Mouse (Mus musculus): ENCODE data around the gene Prcd. TPM values are rescaled to one million over a fixed set of nuclear protein-coding genes. Genes with fewer than 3 reads are reported as not detected.
A peak's percentile ranks its signal among the peaks of the same experiment; 100 is the strongest.

Prcd gene
- total RNA-seq, 2 experiments from 2014 or later = 5.6 to 5.7 TPM

DNA sequence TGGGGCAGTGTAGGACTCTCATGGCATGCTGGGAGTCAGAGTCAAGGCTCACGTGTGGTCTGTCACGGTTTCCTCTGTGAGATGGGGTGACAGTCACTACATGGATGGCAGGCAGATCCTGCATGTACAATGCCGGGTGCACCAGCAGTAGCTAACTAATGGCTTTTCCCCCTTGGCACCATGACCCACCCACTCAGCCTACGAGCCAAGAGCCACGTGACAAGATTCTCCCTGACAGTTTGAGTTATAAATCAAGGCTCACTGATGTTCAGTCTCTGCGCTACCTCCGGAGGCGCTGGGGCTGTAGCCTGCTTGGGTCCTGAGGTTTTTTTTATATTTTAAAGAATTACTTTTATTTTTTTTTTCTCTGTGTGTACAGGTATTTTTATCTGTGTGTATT lies 33.8 kb upstream of the Prcd start:
- no peak for TF ChIP-seq CTCF (conservative IDR thresholded peaks at IDR 0.05)
- no peak overlapping the region for H3K4me3 ChIP-seq
- no peak for DNase-seq (ENCODE audit: low spot score in 2 of 2)
- no peak overlapping the region for H3K27ac ChIP-seq

DNA sequence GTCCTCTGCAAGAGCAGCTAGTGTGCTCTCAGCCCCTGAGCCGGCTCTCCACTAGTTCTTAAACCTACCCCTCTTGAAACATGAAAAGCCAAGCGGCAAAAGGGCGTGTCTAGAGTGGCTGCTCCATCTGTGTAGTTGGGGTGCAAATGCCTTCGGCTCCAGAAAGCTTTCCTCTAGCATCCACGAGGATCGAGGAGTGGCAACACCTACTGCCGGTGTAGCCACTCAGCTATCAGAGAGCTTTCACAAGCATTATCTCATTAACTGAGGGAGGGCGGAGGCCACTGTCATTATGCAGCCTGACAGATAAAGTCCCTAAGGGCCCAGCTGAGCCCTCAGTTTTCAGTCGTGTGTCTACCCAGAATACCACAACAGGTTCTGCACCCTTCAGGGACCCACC lies 33.3 kb upstream of the Prcd start:
- Histone ChIP-seq H3K27ac (no peak overlapping the region), H3K4me3 (no peak overlapping the region)
- DNase-seq (ENCODE audit: low spot score in 2 of 2) = no peak
- no peak for TF ChIP-seq CTCF (conservative IDR thresholded peaks at IDR 0.05)

DNA sequence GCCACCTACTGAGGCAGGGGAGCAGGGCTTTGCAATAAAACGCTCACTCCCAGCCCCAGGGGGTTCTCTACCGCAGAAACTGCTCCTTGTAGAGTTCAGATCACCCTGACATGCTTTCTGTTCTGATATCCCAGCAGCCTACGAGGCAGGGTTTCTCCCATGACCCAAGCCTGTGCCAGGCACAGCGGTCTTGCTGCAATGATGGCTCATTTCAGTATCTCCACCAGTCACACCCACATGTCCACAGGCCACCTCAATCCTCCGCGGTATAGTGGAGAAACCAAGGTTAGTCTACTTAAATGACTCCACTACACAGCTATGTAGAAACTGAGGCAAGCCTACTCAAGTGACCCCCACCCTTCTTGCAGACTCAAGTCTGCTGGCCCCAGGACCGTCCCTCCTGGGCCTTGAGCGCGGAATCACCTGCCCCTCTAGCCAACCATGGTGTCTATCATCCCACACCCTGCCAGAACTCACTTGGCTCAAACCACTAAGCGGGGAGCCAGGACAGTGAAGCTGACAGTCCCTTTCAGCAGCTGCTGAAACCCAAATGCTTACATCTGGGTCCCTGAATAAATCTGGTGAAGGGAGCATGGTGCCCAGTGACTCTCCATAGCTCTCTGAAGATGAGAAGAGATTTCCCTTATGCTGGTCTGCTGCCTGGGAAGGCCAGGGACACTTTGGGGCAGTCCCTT lies 32.6 kb upstream of the Prcd start:
- no peak overlapping the region for H3K27ac ChIP-seq
- H3K4me3 ChIP-seq = no peak overlapping the region
- DNase-seq (ENCODE audit: low spot score in 2 of 2) = no peak
- TF ChIP-seq CTCF (conservative IDR thresholded peaks at IDR 0.05) = no peak

DNA sequence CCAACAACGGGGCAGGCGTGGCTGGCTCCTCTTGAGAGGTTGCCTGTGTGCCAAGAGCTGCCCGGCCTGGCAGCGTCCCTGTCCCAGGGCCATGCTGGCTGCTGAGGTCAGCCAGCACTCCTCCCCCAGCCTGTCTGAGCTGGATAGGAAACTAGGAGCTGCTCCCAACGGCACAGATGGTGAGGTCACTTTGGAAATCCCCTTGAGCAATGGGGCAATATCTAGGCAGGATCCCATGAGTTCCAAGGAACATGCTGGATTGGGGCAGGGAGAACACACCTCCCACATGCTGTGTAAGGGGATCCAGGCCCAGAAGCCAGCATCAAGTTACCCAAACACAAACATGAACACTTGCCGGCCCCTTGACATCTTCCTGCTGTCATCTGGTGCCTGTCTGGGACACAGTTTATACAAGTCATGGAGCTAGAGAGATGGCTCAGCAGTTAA lies 32.1 kb upstream of the Prcd start:
- TF ChIP-seq CTCF (conservative IDR thresholded peaks at IDR 0.05) = no peak
- H3K27ac ChIP-seq = no peak overlapping the region
- H3K4me3 ChIP-seq = no peak overlapping the region
- peak in 1 of 2 experiments; percentile 40 for DNase-seq (ENCODE audit: low spot score in 2 of 2)

DNA sequence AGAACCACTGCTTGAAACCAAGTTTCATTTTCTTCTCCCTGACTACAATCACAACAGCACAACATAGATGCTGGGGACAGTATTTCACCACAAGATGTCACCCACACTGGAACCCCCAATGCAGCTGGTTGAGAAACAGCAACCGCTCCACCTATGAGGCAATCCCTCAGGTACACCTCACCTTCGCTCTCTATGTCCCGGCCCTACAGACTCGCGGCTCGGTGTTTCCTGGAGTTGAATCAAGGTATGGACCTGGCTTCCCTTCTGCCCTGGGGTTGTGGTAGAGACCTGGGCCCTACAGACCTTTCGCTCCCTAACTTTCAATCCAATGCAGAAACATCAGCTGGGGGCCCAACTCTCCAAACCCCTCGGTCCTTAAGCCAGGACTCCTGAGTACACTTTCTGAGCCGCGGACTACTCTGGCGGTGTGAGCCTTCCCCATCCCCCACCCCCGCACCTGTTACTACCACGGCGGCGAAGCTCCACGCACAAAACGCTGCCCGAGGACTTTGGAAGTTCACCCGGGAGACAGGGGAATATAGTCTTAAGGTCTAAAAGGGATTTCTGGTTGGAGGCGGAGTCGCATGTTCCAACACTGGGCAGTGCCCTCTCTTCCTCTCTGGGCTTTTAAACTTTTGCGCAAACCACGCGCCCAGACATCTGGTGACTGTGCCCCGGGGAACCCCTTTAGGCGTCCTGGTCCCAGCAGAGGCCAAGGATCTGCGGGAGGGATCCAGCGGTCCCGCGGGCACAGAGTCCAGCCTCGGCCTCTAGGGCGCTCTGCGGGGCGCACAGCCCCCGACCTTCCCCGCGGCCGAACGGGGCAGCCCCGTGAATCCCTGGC lies 29.8 kb upstream of the Prcd start:
- peak overlapping the region; percentile 51 for H3K4me3 ChIP-seq
- no peak; the same call in 1 of the 2 replicates for TF ChIP-seq CTCF (conservative IDR thresholded peaks at IDR 0.05)
- peak overlapping the region; percentile 59; the same call in 1 of the 2 replicates for H3K27ac ChIP-seq
- DNase-seq (ENCODE audit: low spot score in 2 of 2) = no peak

DNA sequence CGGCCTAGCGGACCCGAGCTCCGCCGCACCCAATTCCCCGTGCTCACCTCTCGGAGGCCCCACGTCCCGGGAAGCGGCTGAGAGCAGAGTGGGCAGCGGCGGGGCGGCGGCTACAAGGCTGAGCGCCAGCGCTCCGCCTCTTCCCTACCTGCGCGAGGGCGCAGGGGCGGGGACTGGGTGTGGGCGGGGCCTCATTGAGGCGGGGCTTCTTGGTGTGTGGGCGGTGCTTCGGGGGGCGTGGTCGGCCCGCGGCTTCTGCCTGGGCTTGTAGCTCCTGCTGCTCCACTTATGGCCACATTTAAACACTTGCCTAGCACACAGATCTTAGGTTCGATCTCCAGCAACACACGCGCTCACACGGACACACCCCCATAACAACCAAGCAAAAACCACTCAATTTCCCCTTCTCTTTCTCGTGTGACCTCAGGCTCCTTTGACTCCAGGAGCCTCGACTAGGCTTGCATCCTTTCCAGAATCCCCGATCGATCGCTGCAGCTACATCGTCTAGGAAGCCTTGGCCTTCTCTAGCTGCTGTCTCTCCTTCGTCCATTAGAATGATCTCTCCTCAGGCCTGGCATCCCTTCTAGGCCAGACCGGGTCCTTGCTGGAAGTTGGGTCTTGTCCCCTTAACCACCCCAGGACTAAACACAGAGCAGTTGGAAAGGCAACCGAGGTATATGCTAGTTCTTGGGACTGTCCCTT lies 29.1 kb upstream of the Prcd start:
- no peak for DNase-seq (ENCODE audit: low spot score in 2 of 2)
- Histone ChIP-seq H3K27ac (peak overlapping the region; percentile 59; the same call in 1 of the 2 replicates), H3K4me3 (peak overlapping the region; percentile 51)
- TF ChIP-seq CTCF (conservative IDR thresholded peaks at IDR 0.05) = no peak; the same call in 1 of the 2 replicates

DNA sequence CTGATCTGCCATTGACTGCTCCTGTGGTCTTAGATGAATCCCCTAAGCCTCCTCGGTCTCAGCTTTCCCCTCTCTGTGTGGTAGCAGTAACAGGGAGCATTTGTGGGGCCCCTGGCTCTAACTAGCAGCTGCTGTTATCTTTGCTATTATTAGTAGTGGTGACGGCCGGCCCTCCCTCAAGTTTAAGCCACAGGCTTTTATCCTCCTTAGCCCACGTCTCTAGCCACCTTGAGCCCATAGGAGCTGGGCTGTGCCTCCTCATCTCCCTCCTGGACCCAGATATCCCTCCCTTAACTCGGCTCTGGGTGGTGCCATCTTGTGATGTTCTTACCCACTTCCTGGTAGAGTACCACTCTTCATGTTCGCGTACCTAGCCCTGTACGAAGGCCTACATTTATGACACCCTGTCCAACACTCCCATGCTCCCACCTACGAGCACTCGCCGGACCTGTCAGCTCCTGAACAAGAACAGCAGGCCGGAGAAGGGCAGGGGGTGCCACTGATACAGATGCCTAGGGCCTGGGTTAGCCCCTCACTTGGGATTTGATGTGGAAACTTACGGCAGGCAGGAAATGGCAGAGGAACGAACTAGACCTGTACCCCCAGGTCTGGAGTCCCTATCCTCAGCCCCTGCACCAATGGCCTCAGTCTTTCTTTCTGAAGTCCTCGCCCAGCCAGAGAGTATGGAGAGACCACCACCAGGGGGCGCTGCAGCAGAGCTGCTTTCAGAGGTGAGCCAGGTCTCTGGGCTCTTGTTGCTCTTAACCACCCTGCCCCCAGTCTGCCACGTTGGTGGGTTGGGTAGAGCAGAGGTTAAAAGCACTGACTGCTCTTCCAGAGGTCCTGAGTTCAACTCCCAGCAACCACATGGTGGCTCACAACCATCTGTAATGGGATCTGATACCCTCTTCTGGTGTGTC lies 28.0 kb upstream of the Prcd start:
- no peak for DNase-seq (ENCODE audit: low spot score in 2 of 2)
- no peak overlapping the region for H3K27ac ChIP-seq
- TF ChIP-seq CTCF (conservative IDR thresholded peaks at IDR 0.05) = peak; percentile 83
- H3K4me3 ChIP-seq = no peak overlapping the region

DNA sequence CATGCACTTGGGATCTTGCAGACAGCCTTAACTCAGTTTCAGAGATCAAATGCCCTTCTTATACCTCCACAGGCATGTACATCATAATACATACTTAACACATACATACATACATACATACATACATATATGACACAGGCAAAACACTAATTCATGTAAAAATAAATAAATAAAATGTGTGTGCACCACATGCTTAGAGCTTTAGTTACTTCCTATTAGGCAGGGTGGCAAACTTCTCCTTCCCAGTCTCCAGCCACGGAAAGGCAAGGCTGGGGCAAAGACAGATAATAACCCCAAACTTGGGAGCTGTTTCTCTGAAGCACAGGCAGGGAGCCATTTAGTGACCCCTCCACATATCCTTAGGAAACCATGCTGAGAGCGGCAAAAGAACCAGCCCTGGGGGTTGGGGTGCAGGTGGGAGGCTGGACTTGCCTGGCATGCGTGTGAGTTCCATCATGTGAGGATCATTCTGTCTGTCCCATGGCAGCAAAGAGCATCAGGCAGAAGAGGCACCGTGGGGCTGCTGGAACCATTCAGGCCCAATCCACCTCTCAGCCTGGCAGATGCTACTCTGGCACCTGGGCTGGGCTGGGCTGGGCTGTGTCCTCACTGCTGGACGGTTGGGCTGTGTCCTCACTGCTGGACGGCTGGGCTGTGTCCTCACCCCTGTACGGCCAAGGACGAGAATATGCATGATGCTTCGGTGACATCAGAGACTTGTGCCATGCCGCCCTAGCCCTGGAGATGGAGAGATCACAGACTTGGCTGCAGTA lies 26.8 kb upstream of the Prcd start, which contains the start of gene Rhbdf2:
Gene Rhbdf2 (minus strand): TSS at position 721 of the 773 bp plus-strand sequence.
- H3K27ac ChIP-seq = no peak within 1 kb of the TSS
- H3K4me3 ChIP-seq = no peak within 1 kb of the TSS
- TF ChIP-seq CTCF (conservative IDR thresholded peaks at IDR 0.05) = no peak
- no peak for DNase-seq (ENCODE audit: low spot score in 2 of 2)

DNA sequence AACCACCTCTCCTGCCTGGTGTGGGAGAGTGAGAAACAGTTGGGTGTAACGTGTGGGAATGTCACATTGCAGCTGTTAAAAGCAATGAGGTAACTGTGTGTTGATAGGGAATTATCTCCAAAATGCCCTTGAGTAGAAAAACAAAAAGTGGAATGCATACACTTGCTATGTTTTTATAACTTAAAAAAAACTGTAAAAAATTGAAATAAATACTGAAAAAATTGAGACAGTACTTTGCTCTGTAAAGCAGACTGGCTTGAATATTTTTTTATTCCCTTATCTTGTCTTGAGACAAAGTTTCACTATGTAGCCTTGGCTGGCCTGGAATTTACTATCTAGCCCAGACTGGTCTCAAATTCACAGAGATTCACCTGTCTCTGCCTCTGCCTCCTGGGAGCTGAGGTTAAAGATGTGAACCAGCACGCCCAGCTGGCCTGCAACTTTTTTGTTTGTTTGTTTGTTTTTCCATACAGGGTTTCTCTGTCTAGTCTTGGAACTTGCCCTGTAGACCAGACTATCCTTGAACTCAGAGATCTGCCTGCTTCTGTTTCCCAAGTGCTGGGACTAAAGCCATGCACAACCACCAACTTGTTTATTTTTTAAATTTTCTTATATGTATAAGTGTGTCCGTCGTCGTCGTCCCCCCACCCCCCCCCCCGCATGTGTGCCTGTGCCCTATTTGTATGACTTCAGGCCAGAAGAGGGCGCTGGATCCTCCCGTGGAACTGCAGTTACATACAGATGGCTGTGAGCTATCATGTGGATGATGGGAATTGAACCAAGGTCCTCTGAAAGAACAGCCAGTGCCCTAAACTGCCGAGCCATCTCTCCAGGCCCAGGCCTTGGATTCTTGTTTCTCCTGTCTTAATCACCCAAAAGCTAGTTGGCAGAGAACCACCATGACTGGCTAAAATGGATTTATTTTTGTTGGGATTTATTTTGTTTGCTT lies 26.0 kb upstream of the Prcd start:
- no peak for DNase-seq (ENCODE audit: low spot score in 2 of 2)
- TF ChIP-seq CTCF (conservative IDR thresholded peaks at IDR 0.05) = peak; percentile 56
- H3K27ac ChIP-seq = no peak overlapping the region
- H3K4me3 ChIP-seq = no peak overlapping the region

DNA sequence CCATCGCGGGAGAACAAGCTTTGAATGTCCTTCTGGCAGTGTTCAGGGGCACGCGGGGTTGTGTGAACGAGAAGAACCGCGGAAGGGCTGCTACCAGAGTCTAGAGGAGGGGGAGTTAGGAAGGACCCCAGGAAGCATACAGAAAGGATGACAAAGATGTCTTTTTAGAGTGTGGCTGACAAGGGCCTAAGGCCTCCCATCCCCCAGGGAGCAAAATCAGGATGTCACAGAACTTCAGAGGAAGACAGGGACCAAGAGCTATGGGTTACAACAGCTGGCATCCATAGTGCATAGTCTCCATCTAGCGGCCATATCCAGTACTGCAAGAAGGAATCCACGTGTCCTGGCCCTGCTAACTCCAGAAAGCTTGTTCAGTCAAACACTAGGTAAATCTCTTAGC lies 24.6 kb upstream of the Prcd start:
- Histone ChIP-seq H3K4me3 (no peak overlapping the region), H3K27ac (no peak overlapping the region)
- peak; percentile 82 to 94 for DNase-seq (ENCODE audit: low spot score in 2 of 2)
- TF ChIP-seq CTCF (conservative IDR thresholded peaks at IDR 0.05) = peak; percentile 98

Data from layer of hippocampus, adult 2 months (tissue).